Mouse (Mus musculus): ENCODE data around the gene Gm4567.
"Not testable (repeated sequence)": the region's sequence is repeated elsewhere in the genome, so short reads cannot be mapped to it uniquely, and the experiment has no call there.

The Gm4567 gene

DNA sequence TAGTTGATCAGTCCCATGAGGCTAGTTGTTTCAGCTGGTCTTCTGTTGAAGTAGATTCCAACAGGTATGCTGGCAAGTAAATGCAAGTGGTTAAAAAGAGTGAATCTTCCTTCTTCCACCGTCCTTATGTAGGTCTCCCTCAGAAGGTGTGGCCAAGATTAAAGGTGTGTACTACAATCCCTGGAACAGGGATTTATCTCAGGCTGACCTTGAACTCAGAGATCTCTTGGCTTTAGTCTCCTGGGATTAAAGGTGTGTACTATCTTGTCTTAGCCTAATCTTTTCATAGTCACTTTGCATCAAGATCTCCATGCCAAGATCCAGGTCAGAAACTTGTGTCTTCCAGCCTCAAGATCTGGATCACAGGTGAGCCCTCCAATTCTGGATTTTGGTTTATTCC lies at the start of gene Gm4567:
Gm4567 (minus strand) TSS at position 101 of the 400 bp plus-strand sequence.
- not testable (repeated sequence) for DNase-seq

GRCm38 (mm10) chr7:22761397-22761796 lies 41.9 kb upstream of the Gm4567 start, which contains the start of gene Vmn1r157:
Gene Vmn1r157, plus strand, starts transcription at chr7:22761697.
- not testable (repeated sequence) for DNase-seq

DNA sequence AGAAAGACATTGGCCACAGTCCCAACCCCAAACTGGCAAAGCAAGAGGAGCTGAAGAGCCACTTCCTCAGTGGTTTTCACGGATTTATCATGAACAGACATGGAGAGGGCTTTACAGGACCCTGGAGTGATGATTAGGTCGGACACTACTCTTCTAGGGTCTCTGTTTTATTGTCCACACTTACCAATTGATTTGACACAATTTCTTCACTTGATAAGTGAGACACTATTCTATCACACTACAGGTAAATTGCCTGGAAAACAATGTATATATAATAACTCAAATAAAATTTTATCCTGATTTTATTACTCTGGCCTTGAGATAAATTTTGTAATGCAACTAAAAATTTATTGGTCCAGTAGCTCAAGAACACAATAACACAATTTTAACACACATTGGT lies 27.3 kb downstream of the Gm4567 start, which contains the start of gene Gm8693:
Gm8693 (minus strand) TSS at position 101 of the 400 bp plus-strand sequence.
- not testable (repeated sequence) for DNase-seq
